Mouse (Mus musculus) kidney, adult 18-20 months (tissue): ENCODE measurements around the gene Ctla2a.
"Not testable (repeated sequence)": the region's sequence is repeated elsewhere in the genome, so short reads cannot be mapped to it uniquely, and the experiment has no call there.

Source experiments
- DNase-seq: peaks from one replicate; pipeline ENCODE4 v3.0.0; 2021

Ctla2a gene

GRCm38 (mm10) chr13:60936500-60936901, at the start of gene Ctla2a, which contains the start of gene Gm49391:
TSS of gene Ctla2a (minus strand) at chr13:60936625.
TSS of gene Gm49391 (minus strand) at chr13:60936571.
- DNase-seq, result peak; percentile 27

- not testable (repeated sequence) for DNase-seq
Measured at GRCm38 (mm10) chr13:60972319-60972718, 35.9 kb upstream of the Ctla2a start.

- DNase-seq, result peak; percentile 10
Measured at GRCm38 (mm10) chr13:60963985-60964384, 27.6 kb upstream of the Ctla2a start.

- DNase-seq, result no peak
Measured at GRCm38 (mm10) chr13:60961706-60962105, 25.3 kb upstream of the Ctla2a start.

- DNase-seq, result not testable (repeated sequence)
Measured at GRCm38 (mm10) chr13:60941884-60942283, 5.5 kb upstream of the Ctla2a start, which contains the start of gene Tpbpa. TSS of gene Tpbpa (minus strand) at chr13:60941984.

- DNase-seq, result not testable (repeated sequence)
Measured at GRCm38 (mm10) chr13:60935490-60935889, 935 bp downstream of the Ctla2a start, which contains the start of gene Gm49393. TSS of gene Gm49393 (minus strand) at chr13:60935590.

- DNase-seq, result not testable (repeated sequence)
Measured at GRCm38 (mm10) chr13:60904780-60905179, 31.6 kb downstream of the Ctla2a start, which contains the start of gene Tpbpb. TSS of gene Tpbpb (minus strand) at chr13:60904880.

GRCm38 (mm10) chr13:60897328-60897727, 39.1 kb downstream of the Ctla2a start, which contains the start of gene Ctla2b:
TSS of gene Ctla2b (minus strand) at chr13:60897447.
- DNase-seq, result peak; percentile 41

- DNase-seq, result not testable (repeated sequence)
Measured at GRCm38 (mm10) chr13:60896794-60897193, 39.6 kb downstream of the Ctla2a start, which contains the start of gene Gm49392. TSS of gene Gm49392 (minus strand) at chr13:60896894.

GRCm38 (mm10) chr13:60895406-60896160, 40.8 kb downstream of the Ctla2a start:
- DNase-seq, result no peak

- no peak for DNase-seq
Measured at GRCm38 (mm10) chr13:60892301-60892700, 44.1 kb downstream of the Ctla2a start.
